Mouse (Mus musculus) heart, adult 10 weeks (tissue): Measurements from ENCODE around the gene Dthd1. TPM values are rescaled to one million over a fixed set of nuclear protein-coding genes. Genes with fewer than 3 reads are reported as not detected.

Experiments
- polyA plus RNA-seq: library from polyadenylated mRNA; stranded (reverse); fragments of 350-450 nt; fragmentation: Illumina TruSeq; extraction: RNeasy Lipid Tissue Mini Kit (QIAGEN cat#74804); gene quantifications from one replicate; pipeline ENCODE4 v1.2.3, GENCODE M21; 2014; ENCODE audit warnings: low read depth, low replicate concordance

Gene Dthd1
- polyA plus RNA-seq, result not detected

GRCm38 (mm10) chr5:62813402-62814071 lies at the start of gene Dthd1:
Dthd1 (plus strand) TSS chr5:62813823.

GRCm38 (mm10) chr5:62765784-62766701 lies 47.6 kb upstream of the Dthd1 start, which contains the start of gene Arap2:
Arap2 (minus strand) TSS chr5:62766159.

Other genes with a start within 250 kb of the Dthd1 start
- 11.0 TPM for gene Arap2, start 47.7 kb upstream of the Dthd1 start, polyA plus RNA-seq